In genomic region chr8:79562669-79563068, GRCm38 (mm10) we compare ENCODE assay signal across 10 mouse cellular contexts.
DNase-seq lines count a peak whose midpoint lies in the region; ATAC-seq and TF ChIP-seq lines count a peak whose summit lies in the region.
"Had no signal": no experiment of that assay in that cellular context is flagged by ENCODE, and none has a peak within 500 bp of the region (broad histone marks: within the 10 kb centered on the region; RNA-seq: fewer than 3 reads in every experiment).

No protein-coding gene starts in this region.

- H3K4me3 ChIP-seq in embryonic facial prominence, embryonic 11.5 days (ENCODE audit: low read depth, low read length) = no peak overlapping the region
- H3K4me3 ChIP-seq in embryonic facial prominence, embryonic 10.5 days = no peak overlapping the region
- no peak overlapping the region for H3K4me3 ChIP-seq in neural tube, embryonic 15.5 days (replicated peaks)
- H3K4me3 ChIP-seq in heart, embryonic 12.5 days = no peak overlapping the region
- H3K4me3 ChIP-seq in forebrain, postnatal 0 days (ENCODE audit: low read depth, low read length) = no peak overlapping the region

- no peak overlapping the region for H3K9ac ChIP-seq in embryonic facial prominence, embryonic 11.5 days (replicated peaks; ENCODE audit: low read length)
- H3K9ac ChIP-seq in neural tube, embryonic 15.5 days (replicated peaks) = no peak overlapping the region
- no peak overlapping the region for H3K9ac ChIP-seq in heart, embryonic 12.5 days
- no peak overlapping the region for H3K9ac ChIP-seq in forebrain, postnatal 0 days

- H3K36me3 ChIP-seq in embryonic facial prominence, embryonic 11.5 days (replicated peaks; ENCODE audit: control insufficient read depth, insufficient read depth, low read depth, low read length) = no peaks in the 10 kb centered on the region
- H3K36me3 ChIP-seq in embryonic facial prominence, embryonic 10.5 days (replicated peaks) = no peaks in the 10 kb centered on the region
- no peaks in the 10 kb centered on the region for H3K36me3 ChIP-seq in neural tube, embryonic 15.5 days
- H3K36me3 ChIP-seq in heart, embryonic 12.5 days = no peaks in the 10 kb centered on the region
- H3K36me3 ChIP-seq in forebrain, postnatal 0 days (ENCODE audit: insufficient read depth) = no peaks in the 10 kb centered on the region

- no peaks in the 10 kb centered on the region; the same call in 1 of the 2 replicates for H3K4me1 ChIP-seq in embryonic facial prominence, embryonic 11.5 days (ENCODE audit: control insufficient read depth, insufficient read depth, low read length)
- peaks cover 7% of the 10 kb centered on the region for H3K4me1 ChIP-seq in embryonic facial prominence, embryonic 10.5 days
- H3K4me1 ChIP-seq in neural tube, embryonic 15.5 days = peaks cover 7% of the 10 kb centered on the region; the same call in 1 of the 2 replicates
- peaks cover 20% of the 10 kb centered on the region for H3K4me1 ChIP-seq in heart, embryonic 12.5 days (replicated peaks)
- no peaks in the 10 kb centered on the region for H3K4me1 ChIP-seq in forebrain, postnatal 0 days (ENCODE audit: insufficient read depth)

- no peak overlapping the region for H3K4me2 ChIP-seq in embryonic facial prominence, embryonic 11.5 days (ENCODE audit: low read depth, low read length)
- no peak overlapping the region for H3K4me2 ChIP-seq in neural tube, embryonic 15.5 days
- H3K4me2 ChIP-seq in heart, embryonic 12.5 days = no peak overlapping the region
- no peak overlapping the region for H3K4me2 ChIP-seq in forebrain, postnatal 0 days (ENCODE audit: low read depth)

- H3K9me3 ChIP-seq in embryonic facial prominence, embryonic 11.5 days (replicated peaks; ENCODE audit: control insufficient read depth, low read length) = no peaks in the 10 kb centered on the region
- H3K9me3 ChIP-seq in embryonic facial prominence, embryonic 10.5 days = no peaks in the 10 kb centered on the region
- H3K9me3 ChIP-seq in neural tube, embryonic 15.5 days (replicated peaks) = no peaks in the 10 kb centered on the region
- no peaks in the 10 kb centered on the region for H3K9me3 ChIP-seq in heart, embryonic 12.5 days (replicated peaks)
- no peaks in the 10 kb centered on the region for H3K9me3 ChIP-seq in forebrain, postnatal 0 days (ENCODE audit: low read length)

- peak; percentile 33 for DNase-seq in embryonic facial prominence, embryonic 11.5 days (ENCODE audit: low spot score)
- no peak for DNase-seq in embryonic facial prominence, embryonic 10.5 days (ENCODE audit: low spot score)
- DNase-seq in neural tube, embryonic 10.5 days (ENCODE audit: extremely low spot score, low spot score) = peak; percentile 21
- DNase-seq in testis, postnatal 10 days (ENCODE audit: low spot score) = peak; percentile 54
- DNase-seq in forebrain, postnatal 0 days = no peak
- no peak for DNase-seq in left cerebral cortex, postnatal 25 days (ENCODE audit: low spot score in 2 of 2)
- DNase-seq: cerebellum, postnatal 36 days had no signal

- 78% methylated on average over 8 of the region's 8 CpGs for WGBS in embryonic facial prominence, embryonic 11.5 days
- WGBS in embryonic facial prominence, embryonic 10.5 days = 78% methylated on average over 8 of the region's 8 CpGs
- 77% methylated on average over 8 of the region's 8 CpGs for WGBS in neural tube, embryonic 15.5 days
- 60% methylated on average over 8 of the region's 8 CpGs for WGBS in heart, embryonic 12.5 days
- 77% methylated on average over 8 of the region's 8 CpGs for WGBS in forebrain, postnatal 0 days

- TF ChIP-seq CTCF in forebrain, postnatal 0 days (IDR thresholded peaks at IDR 0.05; ENCODE audit: low read depth) = no peak

- no peak for ATAC-seq in embryonic facial prominence, embryonic 11.5 days (replicated peaks; ENCODE audit: insufficient number of reproducible peaks, low FRiP score, low TSS enrichment, low read depth)
- ATAC-seq in neural tube, embryonic 15.5 days (ENCODE audit: low FRiP score) = no peak
- 0 out of 2 replicates have a peak, but pooled peaks have one; percentile 27 for ATAC-seq in heart, embryonic 12.5 days (ENCODE audit: insufficient number of reproducible peaks, low FRiP score)
- ATAC-seq in forebrain, postnatal 0 days = no peak

- intact Hi-C loops in left cerebral cortex, postnatal 25 days (cut with DNase I) = no loop called here

- H3K27ac ChIP-seq in embryonic facial prominence, embryonic 11.5 days (replicated peaks; ENCODE audit: low read depth, low read length) = no peak overlapping the region
- no peak overlapping the region for H3K27ac ChIP-seq in embryonic facial prominence, embryonic 10.5 days (replicated peaks)
- no peak overlapping the region for H3K27ac ChIP-seq in neural tube, embryonic 15.5 days (replicated peaks)
- peak overlapping the region; percentile 97 for H3K27ac ChIP-seq in heart, embryonic 12.5 days (ENCODE audit: poor library complexity, severe bottlenecking)
- no peak overlapping the region for H3K27ac ChIP-seq in forebrain, postnatal 0 days (ENCODE audit: low read depth, low read length)
- H3K27ac ChIP-seq: macrophage had no signal

- H3K27me3 ChIP-seq in embryonic facial prominence, embryonic 11.5 days (ENCODE audit: control insufficient read depth, insufficient read depth, low read length) = no peaks in the 10 kb centered on the region
- no peaks in the 10 kb centered on the region for H3K27me3 ChIP-seq in embryonic facial prominence, embryonic 10.5 days (replicated peaks; ENCODE audit: low read depth, poor library complexity, severe bottlenecking)
- H3K27me3 ChIP-seq in neural tube, embryonic 15.5 days (replicated peaks) = no peaks in the 10 kb centered on the region
- H3K27me3 ChIP-seq in heart, embryonic 12.5 days (replicated peaks) = no peaks in the 10 kb centered on the region
- no peaks in the 10 kb centered on the region for H3K27me3 ChIP-seq in forebrain, postnatal 0 days (ENCODE audit: insufficient read depth, low read length)

Comparison
In these comparisons a context has a peak if more than half of its experiments do, and no peak if none do; other contexts are left out.
1. DNase-seq: peak in embryonic facial prominence, embryonic 11.5 days (single experiment), neural tube, embryonic 10.5 days (single experiment) and testis, postnatal 10 days (single experiment); none in embryonic facial prominence, embryonic 10.5 days (single experiment), forebrain, postnatal 0 days (single experiment) and left cerebral cortex, postnatal 25 days (0 of 2).